Mouse (Mus musculus): ENCODE data around the gene Ghrh.

The Ghrh gene

GRCm38 (mm10) chr2:157349121-157349778 is 1.9 kb upstream of the Ghrh start:
- no peak for DNase-seq (ENCODE audit: low read depth)

GRCm38 (mm10) chr2:157343337-157343736 is 4.0 kb downstream of the Ghrh start:
- DNase-seq (ENCODE audit: low read depth), result no peak

- DNase-seq (ENCODE audit: low read depth), result peak; percentile 2
Measured at GRCm38 (mm10) chr2:157342328-157342926, 4.9 kb downstream of the Ghrh start.

- DNase-seq (ENCODE audit: low read depth), result peak; percentile 82
Measured at GRCm38 (mm10) chr2:157341554-157342270, 5.6 kb downstream of the Ghrh start.

DNA sequence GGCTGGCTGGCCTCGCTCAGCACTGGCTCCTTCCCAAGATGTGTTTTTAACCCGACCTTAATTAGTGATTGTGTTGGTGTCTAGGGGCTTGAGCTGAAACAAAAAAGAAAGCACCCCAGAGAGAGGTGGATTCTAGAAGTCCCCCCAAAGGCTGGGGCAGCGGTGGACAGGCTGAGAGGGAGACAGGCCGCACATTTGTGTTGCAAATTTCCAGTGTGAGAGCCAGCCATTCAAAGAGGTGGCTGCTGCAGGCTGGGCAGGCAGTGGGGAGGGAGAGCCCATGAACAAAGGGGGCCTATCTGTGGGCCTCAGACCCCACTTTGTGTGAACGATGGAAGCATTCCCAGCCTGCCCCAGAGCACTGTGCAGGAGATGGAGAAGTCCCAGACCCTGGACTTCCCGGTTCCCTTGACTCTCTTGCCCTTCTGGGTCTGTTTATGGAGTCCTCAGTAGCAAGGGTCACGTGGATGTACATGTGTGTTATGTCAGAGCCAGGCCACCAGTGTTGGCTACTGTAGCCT is 7.0 kb downstream of the Ghrh start:
- no peak for DNase-seq (ENCODE audit: low read depth)

DNA sequence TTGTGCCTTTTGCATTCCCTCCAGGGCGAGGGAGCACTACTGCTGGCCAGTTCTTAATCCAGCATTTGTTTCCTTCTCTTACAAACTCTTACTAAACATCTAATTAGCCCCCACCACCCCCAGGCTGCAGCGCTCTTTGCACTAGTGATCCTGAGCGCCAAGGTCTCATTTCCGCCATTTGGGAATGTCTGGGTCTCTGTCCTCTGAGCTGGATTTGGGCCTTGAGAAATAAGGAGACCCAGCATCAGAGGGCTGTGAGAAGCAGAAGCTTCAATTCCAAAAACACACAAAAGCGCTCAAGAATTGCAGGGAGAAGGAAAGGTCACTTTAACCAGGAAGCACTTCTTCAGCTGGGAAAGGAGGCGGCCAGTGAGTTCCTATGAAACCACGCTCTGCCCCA is 7.8 kb downstream of the Ghrh start:
- no peak for DNase-seq (ENCODE audit: low read depth)

DNA sequence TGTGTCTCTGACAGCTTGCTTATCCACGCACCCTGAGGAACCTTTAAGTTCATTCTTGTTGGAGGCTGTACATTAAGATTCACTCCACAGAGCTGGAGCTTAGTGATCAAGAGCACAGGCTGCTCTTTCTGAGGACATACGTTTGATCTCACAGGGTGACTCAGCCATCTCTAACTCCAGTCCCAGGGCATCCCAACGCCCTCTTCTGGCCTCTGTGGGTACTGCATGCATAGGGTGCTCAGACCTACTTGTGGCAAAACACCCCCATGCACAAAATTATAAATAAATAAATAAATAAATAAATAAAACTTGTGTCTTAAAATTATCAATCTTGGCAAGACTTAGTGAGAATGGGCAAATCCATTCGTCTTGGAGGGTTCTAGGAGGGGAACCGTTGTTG is 8.6 kb downstream of the Ghrh start:
- peak; percentile 86 for DNase-seq (ENCODE audit: low read depth)

GRCm38 (mm10) chr2:157332059-157332458 is 15.2 kb downstream of the Ghrh start:
- no peak for DNase-seq (ENCODE audit: low read depth)

DNA sequence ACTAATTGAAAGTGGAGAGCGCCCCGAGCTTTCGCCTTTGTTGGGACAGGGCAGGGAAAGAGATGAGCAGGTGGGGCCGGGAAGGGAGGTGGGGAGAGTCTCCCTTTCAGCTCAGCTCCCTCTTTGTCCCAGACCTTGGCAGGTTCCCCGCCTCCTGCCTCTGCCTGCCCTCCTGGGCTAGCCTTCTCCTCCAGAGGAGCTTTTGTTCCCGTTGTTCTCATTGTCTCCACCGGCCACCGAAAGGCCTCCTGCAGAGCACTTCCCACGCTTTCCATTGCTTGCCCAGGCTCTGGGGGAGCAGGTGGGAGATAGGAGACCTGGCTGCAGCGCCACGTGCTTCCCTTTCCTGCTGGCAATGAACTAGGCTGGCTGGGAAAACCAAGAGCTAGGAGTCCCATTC is 18.7 kb downstream of the Ghrh start:
- no peak for DNase-seq (ENCODE audit: low read depth)

DNA sequence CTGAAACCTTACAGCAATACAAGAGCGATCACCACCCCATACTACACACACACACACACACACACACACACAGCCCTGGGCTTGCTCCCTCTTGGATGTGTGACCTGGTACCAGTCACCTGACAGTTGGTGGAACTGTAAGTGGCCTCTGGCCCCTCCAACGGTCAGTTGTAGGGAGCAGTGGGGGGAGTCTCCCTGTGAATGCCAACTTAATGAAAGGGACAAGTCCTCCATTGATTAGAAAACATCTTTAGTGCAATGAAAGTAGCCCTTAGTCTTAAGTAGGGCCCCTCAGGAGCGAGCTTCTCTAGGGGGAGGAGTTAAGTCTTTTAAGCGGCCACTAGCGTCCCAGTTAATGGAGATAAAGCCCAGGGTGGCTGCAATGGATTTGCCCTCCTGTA is 19.2 kb downstream of the Ghrh start:
- no peak for DNase-seq (ENCODE audit: low read depth)

GRCm38 (mm10) chr2:157325238-157325637 is 22.1 kb downstream of the Ghrh start:
- no peak for DNase-seq (ENCODE audit: low read depth)

DNA sequence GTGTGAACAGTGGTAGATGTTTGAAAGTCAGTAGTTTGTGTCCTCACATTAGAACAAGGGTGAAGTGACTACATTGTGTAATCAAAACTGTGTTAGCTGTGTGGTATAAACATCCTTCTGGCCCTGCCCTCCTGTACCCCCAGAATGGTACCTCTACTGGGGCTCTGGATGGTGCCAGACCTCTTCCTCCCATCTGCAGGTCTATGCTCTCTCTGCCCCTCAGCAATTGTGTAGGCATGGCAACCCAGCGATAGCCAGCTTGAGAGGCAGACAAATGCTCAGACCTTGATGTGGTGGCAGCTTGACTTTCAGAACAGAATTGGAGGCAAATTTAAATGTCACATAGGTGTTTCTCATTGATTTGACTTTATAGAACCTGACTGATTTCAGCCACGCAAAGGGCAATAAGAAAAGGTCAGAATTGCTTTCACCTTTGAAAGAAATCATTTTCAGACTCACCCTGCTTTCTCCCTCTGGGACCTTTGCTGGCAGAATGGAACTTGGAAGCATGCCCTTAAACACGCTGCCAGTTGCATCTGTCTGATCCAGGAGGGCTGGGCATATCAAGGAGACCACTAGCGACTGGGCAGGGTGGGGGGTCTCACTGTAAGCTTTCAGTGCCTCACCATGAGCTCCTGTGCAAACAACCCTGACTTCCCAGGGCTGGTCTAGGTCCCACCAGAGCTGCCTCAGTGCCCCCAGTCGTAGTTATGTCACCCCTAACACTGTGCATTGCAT is 25.1 kb downstream of the Ghrh start:
- DNase-seq (ENCODE audit: low read depth), result no peak

GRCm38 (mm10) chr2:157320886-157321285 is 26.4 kb downstream of the Ghrh start:
- DNase-seq (ENCODE audit: low read depth), result no peak

GRCm38 (mm10) chr2:157320135-157320534 is 27.2 kb downstream of the Ghrh start:
- DNase-seq (ENCODE audit: low read depth), result no peak

GRCm38 (mm10) chr2:157317220-157317619 is 30.1 kb downstream of the Ghrh start:
- no peak for DNase-seq (ENCODE audit: low read depth)

- DNase-seq (ENCODE audit: low read depth), result no peak
Measured at GRCm38 (mm10) chr2:157316358-157316933, 30.9 kb downstream of the Ghrh start.

- no peak for DNase-seq (ENCODE audit: low read depth)
Measured at GRCm38 (mm10) chr2:157315486-157315885, 31.8 kb downstream of the Ghrh start.

GRCm38 (mm10) chr2:157314310-157314709 is 33.0 kb downstream of the Ghrh start:
- DNase-seq (ENCODE audit: low read depth), result no peak

- DNase-seq (ENCODE audit: low read depth), result no peak
Measured at GRCm38 (mm10) chr2:157313718-157314117, 33.6 kb downstream of the Ghrh start.

DNA sequence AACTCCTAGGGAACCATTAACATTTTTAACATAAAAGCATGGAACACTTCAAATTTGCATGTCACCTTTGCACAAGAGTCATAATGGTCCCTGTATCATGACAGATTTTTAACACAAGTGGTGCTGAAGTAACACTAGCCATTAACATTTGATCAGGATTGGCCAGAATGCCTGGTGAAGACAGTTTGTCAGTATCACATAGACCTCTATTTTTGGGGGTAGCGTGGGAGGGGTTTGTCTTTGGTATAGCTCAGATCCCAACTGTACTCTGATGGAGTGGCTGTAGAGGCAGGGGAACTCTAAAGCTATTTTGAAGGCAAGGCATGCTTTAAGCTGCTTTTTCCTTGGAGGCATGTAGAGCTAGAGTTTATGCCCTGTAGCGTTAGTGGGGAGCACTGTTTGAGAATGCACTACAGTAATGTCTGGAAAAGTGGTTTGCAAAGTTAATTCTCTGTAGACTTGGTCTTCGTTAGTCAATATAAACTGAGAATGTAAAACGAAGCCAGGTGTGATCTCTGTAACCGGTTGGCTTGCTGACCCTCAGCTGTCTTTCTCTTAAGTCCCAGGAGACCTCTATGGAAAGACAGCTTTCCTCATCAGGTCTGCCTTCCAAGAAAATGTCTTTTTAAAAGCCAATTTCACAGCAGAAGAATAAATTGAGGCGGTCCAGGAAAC is 36.2 kb downstream of the Ghrh start:
- DNase-seq (ENCODE audit: low read depth), result no peak

GRCm38 (mm10) chr2:157309611-157310010 is 37.7 kb downstream of the Ghrh start:
- DNase-seq (ENCODE audit: low read depth), result no peak
